Mouse (Mus musculus): Measurements from ENCODE around the gene Tcta.

- TF ChIP-seq EP300 (IDR thresholded peaks at IDR 0.05; ENCODE audit: low read depth) (no peak), CTCF (IDR thresholded peaks at IDR 0.05; ENCODE audit: low read depth) (no peak)
Measured at GRCm38 (mm10) chr9:108308141-108308540, 2.2 kb upstream of the Tcta start.

Data from heart, postnatal 0 days (tissue).